Mouse (Mus musculus) brain, embryonic 14.5 days (tissue): ENCODE data around the gene Pitpnb.

Experiments used
- CTCF ChIP-seq: fragments of 200-500 bp; IDR thresholded peaks from 2 replicates; pipeline ENCODE4 v1.5.1; 2012; ENCODE audit warnings: inconsistent platforms, mild to moderate bottlenecking, moderate library complexity, borderline replicate concordance; ENCODE audit not compliant: insufficient read depth, insufficient read length; ENCODE audit errors: extremely low read depth
- POLR2A ChIP-seq: fragments of 200-500 bp; IDR thresholded peaks from 2 replicates; pipeline ENCODE4 v1.6.1; 2012; ENCODE audit warnings: mild to moderate bottlenecking, inconsistent platforms, borderline replicate concordance; ENCODE audit not compliant: poor library complexity, insufficient read depth, insufficient read length, severe bottlenecking; ENCODE audit errors: extremely low read depth

DNA sequence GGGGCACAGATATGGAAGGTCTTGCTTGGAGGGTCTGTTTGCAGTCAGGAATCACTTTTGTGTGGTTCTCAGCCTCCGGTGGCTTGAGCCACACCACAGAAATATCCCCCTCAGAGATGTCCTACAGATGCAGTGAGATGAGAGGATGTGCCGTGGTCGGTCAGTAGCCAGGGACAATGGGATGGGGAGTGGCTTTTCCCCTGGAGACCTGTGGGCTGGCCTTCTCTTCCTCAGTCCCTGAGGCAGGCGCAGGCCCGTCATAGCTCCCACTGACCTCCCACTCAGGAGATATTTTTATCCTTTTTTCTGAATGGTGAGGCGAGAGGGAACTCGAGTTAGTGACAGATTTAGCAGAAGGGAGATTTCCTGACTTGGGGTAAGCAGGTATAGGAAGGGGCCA lies 99.2 kb downstream of the Pitpnb start:
- TF ChIP-seq POLR2A = no peak
- TF ChIP-seq CTCF = no peak
